ENCODE assay signal across 28 mouse cellular contexts in genomic region chrX:159976243-159976642, GRCm38 (mm10).
"Had no signal": no experiment of that assay in that cellular context is flagged by ENCODE, and none has a peak within 500 bp of the region (broad histone marks: within the 10 kb centered on the region; RNA-seq: fewer than 3 reads in every experiment).

No protein-coding gene starts in this region.

- H3K36me3 ChIP-seq: limb, embryonic 10.5 days; limb, embryonic 12.5 days; limb, embryonic 13.5 days; limb, embryonic 15.5 days; liver, embryonic 12.5 days; liver, embryonic 13.5 days; liver, embryonic 15.5 days; lung, embryonic 15.5 days; midbrain, embryonic 10.5 days; midbrain, embryonic 12.5 days; midbrain, embryonic 13.5 days; midbrain, embryonic 15.5 days; neural tube, embryonic 12.5 days had no signal

- H3K9ac ChIP-seq: limb, embryonic 12.5 days; limb, embryonic 13.5 days; limb, embryonic 15.5 days; liver, embryonic 12.5 days; liver, embryonic 13.5 days; liver, embryonic 14.5 days; liver, embryonic 15.5 days; liver, postnatal 0 days; lung, embryonic 14.5 days; lung, embryonic 15.5 days; midbrain, embryonic 12.5 days; midbrain, embryonic 13.5 days; midbrain, embryonic 15.5 days; neural tube, embryonic 12.5 days had no signal

- H3K27ac ChIP-seq: limb, embryonic 10.5 days; limb, embryonic 12.5 days; limb, embryonic 13.5 days; limb, embryonic 15.5 days; liver, embryonic 12.5 days; liver, embryonic 13.5 days; liver, embryonic 14.5 days; liver, embryonic 15.5 days; lung, embryonic 15.5 days; macrophage; midbrain, embryonic 10.5 days; midbrain, embryonic 12.5 days; midbrain, embryonic 13.5 days; midbrain, embryonic 15.5 days; neural tube, embryonic 12.5 days had no signal

- DNase-seq: left cerebral cortex, postnatal 4 days; liver; liver, embryonic 13.5 days; liver, postnatal 0 days; lung, adult 18-20 months; lung, adult 2 months; lung, embryonic 14.5 days; lung, postnatal 10 days; lung, postnatal 14 days; lung, postnatal 36 days; lung, postnatal 4 days; midbrain, embryonic 14.5 days had no signal

- H3K27me3 ChIP-seq: liver, embryonic 13.5 days; liver, embryonic 15.5 days; neural tube, embryonic 12.5 days had no signal

- H3K4me3 ChIP-seq: limb, embryonic 10.5 days; limb, embryonic 12.5 days; limb, embryonic 13.5 days; limb, embryonic 15.5 days; liver, embryonic 12.5 days; liver, embryonic 13.5 days; liver, embryonic 15.5 days; lung, embryonic 15.5 days; megakaryocyte, embryonic 14.5 days; midbrain, embryonic 10.5 days; midbrain, embryonic 12.5 days; midbrain, embryonic 13.5 days; midbrain, embryonic 15.5 days; myocyte; neural tube, embryonic 12.5 days had no signal

- H3K4me1 ChIP-seq: limb, embryonic 10.5 days; limb, embryonic 12.5 days; limb, embryonic 13.5 days; limb, embryonic 15.5 days; liver, embryonic 12.5 days; liver, embryonic 13.5 days; liver, embryonic 15.5 days; lung, embryonic 15.5 days; megakaryocyte, embryonic 14.5 days; midbrain, embryonic 10.5 days; midbrain, embryonic 12.5 days; midbrain, embryonic 13.5 days; midbrain, embryonic 15.5 days; neural tube, embryonic 12.5 days had no signal

- H3K9me3 ChIP-seq: limb, embryonic 10.5 days; limb, embryonic 12.5 days; limb, embryonic 13.5 days; limb, embryonic 15.5 days; liver, embryonic 12.5 days; liver, embryonic 13.5 days; liver, embryonic 15.5 days; lung, embryonic 15.5 days; megakaryocyte, embryonic 14.5 days; midbrain, embryonic 10.5 days; midbrain, embryonic 12.5 days; midbrain, embryonic 13.5 days; midbrain, embryonic 15.5 days; neural tube, embryonic 12.5 days had no signal
